Mouse (Mus musculus) right cerebral cortex, adult 2 months (tissue): Measurements from ENCODE around the gene Zbtb7b.
A peak's percentile ranks its signal among the peaks of the same experiment; 100 is the strongest.

Source experiments
- DNase-seq, 2 experiments: peaks; one replicate each; pipeline ENCODE4 v3.0.0; 2021 to 2022; ENCODE audit warnings: low spot score in 2 of 2

Gene Zbtb7b

DNA sequence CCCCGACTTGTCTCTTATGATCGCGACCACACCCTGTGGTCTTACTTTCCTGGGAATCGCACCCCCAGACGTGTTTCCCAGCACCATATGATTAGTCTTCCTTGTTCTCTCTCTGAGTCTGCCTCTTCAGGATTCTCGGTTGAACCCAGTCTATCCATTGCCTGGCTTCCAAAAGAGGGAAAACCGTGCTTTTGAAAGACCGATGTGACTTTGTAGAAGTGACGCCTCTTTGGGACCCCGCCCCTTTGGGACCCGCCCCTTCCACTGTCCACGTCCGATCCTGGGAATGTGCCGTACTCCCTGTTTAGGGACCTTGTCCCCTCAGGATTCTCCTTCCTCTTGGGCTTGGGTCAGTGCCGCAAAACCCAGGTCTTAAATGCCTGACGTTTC lies 24.3 kb upstream of the Zbtb7b start:
- DNase-seq = no peak

DNA sequence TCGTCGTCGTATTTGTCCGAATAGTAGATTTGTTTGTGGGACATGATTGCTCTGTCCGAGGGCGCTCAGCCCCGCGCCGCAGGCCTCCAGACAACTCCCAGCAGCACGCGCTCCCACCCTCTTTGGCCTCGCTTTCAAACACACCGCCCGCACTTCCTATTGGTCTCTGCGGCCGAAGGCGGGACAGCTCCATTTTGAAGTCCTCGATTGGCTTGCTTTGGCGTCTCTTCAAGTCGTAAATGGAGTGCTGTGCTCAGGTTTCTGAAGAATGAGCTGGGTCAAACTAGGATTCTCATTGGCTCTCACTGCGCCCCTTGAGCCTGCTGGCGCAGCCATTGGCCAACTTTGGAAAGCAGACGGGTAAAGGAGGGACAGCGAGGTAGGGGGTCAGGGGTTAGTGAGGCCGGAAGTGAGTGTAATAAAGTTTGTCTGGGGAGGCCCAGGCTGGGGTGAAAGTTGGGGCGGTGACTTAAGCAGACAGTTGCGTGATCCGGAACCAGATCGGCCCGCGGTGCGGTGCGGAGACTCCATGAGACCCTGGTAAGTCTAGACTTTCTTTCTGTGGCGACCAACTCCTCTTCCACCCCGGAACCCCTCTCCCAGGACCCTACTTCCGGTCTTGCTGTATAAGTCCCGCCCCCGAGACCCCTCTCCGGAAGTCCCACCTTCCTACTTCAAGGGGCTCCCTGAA lies 23.7 kb upstream of the Zbtb7b start, which contains the start of the genes Cks1b and Shc1:
Gene Cks1b (minus strand): TSS at position 214 of the 691 bp plus-strand sequence.
Gene Shc1 (plus strand): TSS at position 274 of the 691 bp plus-strand sequence.
- DNase-seq = peak; percentile 93

DNA sequence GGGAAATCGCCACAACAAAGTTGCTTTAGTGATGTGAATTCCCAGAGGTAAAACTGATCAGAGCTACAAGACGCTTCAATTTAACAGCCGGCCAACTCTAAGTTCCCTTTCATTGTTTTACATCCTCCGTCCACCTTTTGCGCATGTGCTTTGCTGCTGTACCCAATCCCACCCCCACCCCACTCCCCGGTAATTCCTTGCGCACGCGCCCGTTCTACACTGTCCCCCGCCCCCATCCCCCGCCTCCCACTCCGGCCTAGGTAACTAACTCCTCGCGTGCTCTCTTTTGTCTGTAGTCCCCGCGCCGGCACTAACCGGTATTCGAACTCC lies 23.2 kb upstream of the Zbtb7b start:
- DNase-seq = no peak

DNA sequence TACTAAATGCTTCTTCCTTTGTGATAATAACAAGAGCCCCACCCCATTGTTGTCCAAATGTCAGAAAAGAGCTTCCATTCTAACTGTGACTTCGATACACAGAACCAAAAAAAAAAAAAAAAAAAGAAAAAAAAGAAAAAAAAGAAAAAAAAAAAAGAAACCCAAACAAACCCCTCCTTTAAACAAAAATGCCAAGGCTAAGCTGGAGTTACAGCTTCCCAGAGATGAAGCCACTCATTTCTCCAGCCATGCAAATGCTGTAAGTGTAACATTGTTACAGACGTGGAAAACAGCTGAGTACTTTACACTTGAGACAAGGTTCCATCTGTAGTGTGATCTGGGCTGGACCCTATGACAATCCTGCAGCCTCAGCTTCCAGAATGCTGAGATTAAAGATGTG lies 22.6 kb upstream of the Zbtb7b start:
- no peak for DNase-seq

DNA sequence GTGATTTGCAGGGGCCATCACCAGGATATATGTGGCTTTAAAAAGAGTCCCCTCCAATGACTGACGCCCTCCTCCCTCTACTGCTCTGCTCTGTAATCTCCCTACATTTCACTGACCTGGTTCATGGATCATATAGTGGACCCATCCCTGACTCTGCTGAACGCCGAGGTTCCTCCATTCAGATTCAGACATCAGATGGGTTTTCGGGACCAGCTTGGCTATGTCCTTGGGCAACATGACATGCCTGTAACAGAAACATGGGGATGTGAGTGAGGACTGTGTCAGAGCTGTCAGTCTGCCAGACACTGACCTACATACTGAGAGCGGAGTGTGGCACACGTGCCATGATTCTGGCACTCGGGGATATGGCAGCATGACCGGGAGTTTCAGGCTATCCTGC lies 21.6 kb upstream of the Zbtb7b start:
- no peak for DNase-seq

DNA sequence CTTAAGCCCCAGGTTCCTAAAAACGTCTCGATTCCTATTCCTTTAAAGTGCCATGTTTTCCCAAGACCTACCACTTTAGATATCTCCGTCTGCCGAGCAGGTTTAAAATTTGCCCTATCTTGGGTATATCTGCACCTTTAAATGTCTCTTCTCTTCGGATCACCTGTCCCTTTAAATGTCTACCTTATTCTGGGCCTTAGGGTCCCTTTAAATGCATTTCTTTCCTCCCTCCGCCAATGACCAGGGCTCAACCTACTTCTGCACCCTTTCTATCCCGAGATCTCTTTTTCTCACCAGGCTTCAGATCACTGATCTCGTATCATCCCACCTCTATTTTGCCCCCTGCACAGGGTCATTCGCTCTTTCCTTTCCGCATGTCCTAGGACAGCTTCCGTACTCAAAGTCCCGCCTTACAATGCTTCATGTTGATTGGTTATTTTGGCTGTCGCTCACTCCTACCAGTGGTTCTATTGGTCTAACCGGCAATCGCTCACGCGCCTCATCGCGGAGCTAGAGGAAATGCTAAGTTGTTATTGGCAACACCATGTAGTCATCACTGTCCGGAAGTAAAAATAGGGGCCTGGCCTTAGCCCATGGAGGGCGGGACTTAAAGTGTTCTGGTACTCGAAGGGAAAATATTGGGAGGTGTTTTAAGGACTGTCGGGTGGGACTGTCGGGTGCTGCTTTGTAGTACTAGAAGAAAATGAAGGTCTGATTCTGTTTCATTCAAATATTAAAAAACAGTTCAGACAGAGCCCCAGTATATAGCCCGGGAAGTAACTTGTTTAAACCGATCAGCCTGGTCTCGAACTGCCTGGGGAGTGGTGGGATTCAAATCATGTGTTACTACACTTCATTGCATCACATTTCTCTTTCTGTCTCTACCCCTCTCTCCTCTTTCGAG lies 17.2 kb upstream of the Zbtb7b start, which contains the start of gene Flad1:
Gene Flad1 (minus strand): TSS at position 381 of the 904 bp plus-strand sequence.
- peak; percentile 100 for DNase-seq

DNA sequence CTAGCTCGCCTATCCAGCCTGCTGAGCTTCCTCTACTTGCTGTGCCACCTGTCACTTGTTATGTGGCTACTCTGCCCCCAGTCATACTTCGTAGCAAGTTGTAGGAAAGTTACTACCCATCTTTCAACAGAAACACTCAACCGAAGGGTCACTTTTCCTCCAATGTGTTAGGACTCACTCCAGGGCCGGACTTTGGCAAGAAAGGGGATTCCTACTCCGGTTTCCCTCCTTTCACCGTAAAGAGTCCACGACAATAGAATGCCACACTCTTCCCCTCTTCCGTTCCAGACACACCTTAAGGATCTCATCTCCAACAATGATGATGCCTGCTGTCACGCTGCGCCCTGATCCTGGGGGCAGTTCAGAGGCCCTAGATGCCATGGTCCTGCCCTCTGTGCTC lies 16.3 kb upstream of the Zbtb7b start:
- no peak for DNase-seq

DNA sequence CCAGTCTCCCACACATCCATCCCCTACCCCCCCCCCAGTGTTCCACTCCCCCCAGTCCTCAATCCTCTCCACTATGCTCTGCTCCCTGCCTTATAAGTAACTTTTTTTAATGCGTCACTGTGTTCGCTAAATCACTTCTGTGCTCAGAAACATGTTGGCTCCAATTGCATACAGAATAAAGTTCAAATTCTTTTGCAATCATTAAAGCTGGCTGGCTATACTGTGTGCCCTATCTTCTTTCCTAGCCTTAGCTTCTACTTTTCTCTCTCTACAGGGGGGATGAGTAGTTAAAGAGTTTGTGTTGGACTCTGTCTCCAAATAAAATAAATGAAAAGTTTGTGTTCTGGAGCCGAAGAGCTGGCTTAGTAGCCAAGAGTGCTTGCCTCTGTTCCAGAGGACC lies 15.1 kb upstream of the Zbtb7b start:
- no peak for DNase-seq

DNA sequence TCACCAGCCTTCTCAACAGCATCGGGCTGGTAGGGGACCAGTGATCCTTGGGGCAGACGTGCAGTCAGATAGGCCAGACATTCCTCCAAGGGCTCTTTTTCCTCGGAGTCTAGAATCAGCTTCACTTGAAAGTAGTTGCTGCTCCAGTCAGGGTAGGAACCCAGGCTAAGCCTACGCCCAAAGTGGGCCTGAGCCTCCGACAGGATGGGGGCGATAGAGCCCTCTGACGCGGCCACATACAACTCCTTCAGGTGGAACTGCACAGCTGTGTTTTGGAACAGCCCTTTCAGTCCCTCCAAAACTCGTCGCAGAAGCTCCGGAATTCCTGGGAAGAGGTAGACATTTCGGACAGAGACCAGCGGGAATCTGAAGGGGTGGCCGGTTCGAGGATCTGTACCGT lies 13.9 kb upstream of the Zbtb7b start:
- DNase-seq = no peak

DNA sequence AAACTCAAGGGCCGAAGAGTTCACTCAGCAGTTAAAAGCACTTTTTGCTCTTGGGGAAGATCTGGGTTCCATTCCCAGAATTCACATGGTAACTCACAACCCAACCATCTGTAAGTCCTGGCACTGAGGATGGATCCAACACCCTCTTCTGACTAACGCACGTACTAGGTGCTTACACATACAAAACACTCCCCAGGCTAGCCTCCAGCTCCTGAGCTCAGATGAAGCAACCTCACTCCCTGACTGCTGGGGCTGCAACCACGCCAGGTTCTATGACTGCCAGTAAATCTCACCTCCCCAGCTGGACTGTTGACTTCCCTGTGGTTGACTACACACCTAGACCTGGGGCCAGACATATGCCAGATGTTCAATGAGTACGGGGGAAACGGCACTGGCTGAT lies 12.3 kb upstream of the Zbtb7b start:
- no peak for DNase-seq

DNA sequence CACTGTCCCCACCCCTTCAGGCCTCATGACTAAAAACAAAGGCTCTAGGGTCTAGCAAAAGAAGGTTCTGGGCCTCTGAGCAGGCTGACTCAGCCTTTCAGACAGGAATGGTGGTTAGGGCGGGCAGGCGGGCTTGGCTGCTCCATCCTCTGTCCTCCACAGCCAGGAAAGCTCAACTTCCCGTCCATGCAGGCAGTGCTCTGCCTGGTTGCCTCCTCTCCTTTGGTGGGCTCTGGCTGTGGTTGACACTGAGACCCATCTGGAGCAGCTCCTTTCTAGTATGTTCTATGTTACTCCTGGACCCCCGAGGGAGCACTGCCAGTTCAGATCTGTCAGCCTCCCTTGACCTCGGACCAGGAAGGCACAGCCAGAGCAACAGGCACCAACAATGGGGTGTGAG lies 8.1 kb upstream of the Zbtb7b start, which contains the start of gene Lenep:
Gene Lenep (minus strand): TSS at position 101 of the 400 bp plus-strand sequence.
- no peak for DNase-seq

DNA sequence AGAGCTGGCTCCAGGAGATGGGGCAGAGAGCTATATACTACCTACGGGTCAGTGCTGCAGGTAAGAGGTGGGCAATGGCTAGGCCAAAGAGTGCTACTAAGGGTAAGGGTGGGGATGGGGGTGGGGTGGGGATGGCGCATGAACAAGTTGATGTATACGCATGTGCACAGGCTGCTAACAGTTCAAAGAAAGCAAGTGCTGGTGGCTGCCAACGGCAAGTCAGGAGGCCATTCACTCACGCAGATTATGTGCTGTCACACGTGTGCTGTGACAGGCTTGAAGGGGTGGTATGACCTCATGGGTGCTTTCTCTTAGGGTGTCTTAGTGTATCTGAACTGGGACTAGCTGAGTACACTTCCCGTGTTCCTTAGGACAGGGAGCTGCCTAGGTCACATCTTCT lies 6.8 kb upstream of the Zbtb7b start:
- no peak for DNase-seq

DNA sequence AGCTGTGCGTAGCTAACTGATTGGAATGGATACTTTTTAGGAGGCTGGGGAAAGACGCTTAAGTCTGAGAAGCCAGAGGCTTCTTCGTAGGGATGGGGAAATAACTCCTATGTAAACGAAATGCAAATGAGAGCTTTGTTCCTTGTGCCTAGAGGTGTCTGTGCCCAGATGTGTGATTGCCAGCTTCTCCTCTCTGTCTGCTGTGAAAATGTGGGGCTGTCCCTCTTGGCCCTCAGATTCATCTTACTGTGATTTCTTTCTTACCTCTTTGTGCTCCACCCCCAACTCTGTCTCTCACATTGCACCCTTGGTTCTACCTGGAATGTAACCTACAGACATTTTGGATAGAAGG lies 2.1 kb upstream of the Zbtb7b start:
- no peak for DNase-seq

DNA sequence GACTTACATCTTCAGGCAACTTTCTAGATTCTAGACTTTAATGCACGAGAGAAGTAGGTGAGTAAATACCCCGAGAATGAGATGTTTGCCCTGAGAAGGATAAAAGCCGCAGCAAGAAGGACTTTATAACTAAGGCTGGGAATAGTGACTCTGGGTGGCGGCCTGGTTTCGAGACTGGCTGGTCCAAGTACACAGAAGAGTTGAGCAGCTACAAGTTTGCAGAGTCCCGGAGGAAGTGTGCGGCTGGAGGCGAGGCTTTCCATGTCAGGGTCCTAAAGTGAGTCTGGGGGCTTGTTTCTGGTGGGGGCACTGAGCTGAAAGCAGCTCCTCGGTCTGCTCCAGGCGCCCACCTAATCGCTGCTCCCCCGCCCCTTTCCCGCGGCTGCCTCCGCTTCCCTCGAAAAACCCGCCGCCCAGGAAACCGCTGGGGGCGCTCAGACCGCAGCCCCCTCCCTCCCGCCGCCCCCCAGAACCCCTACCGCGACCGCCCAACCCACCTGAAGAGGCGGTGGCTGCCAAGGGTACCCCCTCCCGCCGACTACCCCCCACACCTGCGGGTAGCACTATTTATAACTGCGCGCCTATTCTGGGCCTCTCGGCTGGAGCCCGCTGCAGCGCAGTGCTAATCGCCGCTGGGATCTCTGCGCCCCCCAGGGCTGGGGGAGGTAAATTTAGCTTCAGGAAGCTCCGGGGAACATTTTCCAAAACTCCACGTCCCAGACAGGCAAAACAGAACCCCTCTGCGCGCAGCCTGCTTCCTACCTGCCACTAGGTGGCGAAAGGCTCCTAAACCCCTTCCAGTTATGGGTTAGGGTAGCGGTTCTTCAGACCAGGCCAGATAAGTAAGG lies 1.5 kb upstream of the Zbtb7b start:
- DNase-seq = peak; percentile 48 to 64

DNA sequence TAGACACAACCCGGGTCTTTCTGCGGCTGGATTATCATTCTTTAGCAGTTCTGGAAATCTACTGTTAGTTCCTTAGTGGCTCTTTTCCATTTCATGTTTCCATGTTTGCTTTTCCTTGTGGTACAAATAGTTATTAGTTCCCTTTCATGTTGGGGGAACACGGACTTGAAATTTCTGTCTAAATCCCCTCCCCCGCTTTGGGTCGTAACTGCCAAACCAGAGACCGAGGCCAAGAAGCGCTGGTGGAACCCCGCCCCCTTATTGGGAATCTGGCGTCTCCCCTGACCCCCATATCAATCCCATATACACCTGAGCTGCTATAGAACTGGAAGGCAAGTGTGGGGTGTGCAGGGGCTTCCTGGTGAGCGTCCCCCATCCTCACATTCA lies 836 bp upstream of the Zbtb7b start:
- no peak for DNase-seq

DNA sequence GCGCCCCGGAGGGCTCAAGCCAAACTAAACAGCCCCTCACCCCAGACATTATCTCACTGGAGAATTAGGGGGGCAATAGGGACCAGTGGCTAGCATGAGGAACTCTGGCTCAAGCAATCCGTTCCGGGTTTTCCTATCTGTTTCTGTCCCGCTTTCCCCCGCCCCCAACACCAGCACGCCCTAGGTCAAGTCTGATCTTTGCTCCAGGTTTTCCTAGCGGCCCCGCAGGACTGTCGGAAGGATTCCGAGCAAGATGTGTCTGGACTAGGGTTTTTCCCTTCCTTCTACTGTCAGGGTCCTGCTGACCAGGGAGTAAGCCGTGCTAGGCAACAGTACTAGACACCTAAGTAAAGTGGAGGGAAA lies 299 bp upstream of the Zbtb7b start:
- peak in 1 of 2 experiments; percentile 55 for DNase-seq

DNA sequence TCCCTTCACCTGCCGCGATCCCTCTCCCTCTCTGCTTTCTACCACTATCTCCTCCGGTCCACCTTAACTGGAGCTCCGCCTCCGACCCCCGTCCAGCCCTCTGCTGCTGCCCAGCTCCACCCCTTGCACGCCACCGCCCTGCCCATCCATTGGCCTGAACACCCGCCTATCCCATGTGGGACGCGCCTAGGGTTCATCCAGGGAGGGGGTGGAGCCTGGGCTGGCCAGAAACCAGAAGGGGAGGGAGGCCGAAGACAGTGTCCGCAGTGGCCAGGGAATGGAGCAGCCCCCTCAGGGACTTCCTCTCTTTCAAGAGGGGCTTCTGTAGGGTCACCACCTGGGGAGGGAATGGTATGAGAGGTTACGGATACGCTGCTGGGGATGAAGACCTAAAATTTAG lies 971 bp downstream of the Zbtb7b start:
- DNase-seq = peak; percentile 94 to 95

DNA sequence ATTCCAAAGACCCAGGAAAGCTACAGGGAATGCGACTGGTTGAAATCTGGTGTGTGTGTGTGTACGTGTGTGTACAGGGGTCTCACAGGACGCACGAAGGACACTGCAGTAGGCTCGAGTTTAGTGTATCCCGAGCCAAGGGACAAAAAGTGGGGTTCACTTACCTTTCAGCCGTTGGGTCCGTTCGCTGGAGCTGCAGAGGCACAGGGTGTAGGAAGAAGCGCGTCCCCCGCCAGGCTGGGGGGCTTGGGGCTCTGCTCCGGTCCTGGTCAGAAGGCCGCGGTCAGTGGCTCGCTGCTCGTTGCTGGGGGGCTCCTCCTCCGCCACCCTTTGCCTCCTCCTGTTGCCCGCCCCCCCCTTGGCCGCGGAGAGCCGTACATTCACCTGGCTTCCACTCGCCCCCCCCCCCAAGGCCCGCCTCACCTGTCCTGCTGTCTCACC lies 1.7 kb downstream of the Zbtb7b start:
- DNase-seq = no peak

DNA sequence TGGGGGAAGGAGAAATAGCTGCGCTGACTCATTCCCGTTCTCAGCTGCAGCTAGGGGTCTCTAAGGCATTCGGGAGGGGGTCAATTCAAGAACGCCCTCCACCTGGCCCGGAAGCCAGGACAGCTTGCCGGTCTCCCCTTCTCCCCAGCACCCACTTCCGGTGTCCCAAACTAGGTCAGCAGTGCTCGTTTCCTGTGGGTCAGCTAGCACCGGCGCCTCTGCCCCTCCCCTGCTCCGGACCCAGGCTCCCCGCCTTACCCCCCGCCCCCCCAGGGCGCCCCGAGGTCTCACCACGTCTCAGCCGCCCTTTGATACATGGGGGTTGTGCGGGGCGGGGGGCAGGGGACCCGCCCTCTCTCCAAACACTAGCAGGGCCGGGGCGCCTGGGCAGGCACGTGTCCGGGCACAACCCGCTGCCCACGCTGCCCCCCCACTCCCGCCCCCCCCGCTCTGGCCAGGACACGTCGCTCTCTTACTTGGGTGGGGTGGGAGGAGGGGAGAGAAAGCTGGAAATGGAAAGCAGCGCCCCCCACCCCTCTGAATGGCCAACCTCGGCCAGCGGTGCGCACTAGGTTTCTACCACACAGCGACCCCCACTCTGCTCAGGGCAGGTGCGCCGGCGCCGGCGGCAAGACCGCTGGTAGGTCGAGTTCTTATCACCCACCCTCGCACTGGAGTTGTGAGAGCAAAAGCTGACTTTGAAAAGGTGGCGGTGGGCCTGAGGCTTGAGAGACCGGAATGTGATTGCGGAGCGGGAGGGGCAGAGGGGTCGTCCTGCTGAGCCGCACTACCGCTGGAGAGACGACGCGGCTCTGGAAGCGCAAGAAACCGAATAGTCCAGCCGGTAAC lies 2.7 kb downstream of the Zbtb7b start:
- DNase-seq = peak in 1 of 2 experiments; percentile 34

DNA sequence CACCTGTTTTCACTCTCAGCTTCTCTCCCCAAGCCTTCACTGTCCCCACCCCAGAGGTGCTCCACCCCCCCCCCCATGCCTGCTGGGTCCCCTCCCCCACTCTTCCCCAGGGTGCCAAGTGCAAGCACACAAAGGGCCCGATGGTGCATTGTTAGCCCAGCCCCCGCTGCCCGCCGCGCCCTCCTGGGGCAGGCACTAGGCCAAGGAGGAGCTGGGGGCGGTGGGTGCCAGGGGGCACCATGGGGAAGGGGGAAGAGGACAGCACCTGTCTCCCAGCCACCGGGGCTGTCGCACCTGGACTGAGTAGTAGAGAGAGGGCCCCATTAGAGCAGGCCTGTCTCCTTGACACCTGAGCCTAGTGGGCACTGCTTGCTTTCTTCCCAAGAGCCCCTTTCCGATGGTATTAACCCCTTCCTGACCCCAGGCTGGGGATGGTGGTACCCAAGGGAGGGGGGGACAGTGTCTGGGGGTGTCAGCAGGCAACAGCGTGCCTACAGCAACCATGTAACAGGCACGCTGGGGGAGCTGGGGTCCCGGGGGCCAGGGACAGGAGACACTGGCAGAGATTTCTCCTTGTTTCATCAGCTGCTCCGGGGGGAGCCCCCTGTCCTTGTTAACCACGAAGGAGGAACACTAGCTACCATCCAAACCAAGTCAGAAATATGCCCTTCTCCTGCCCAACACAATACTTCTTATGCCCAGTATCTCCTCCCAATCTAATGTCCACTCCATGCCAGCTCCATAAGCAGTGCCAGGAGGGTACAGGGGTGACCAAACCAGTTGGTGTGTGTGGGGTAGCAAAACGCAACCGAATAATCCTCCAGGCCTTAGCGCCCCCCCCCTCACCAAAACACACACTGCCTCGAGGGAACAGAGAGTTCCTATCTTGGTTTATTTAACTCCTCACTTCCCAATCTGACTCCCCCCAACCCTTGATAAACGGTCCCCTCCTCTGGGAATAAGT lies 3.6 kb downstream of the Zbtb7b start:
- DNase-seq = no peak
